Mouse (Mus musculus) hindbrain, postnatal 0 days (tissue): ENCODE results near the gene Prpf31. TPM values are rescaled to one million over a fixed set of nuclear protein-coding genes. Genes with fewer than 3 reads are reported as not detected.
A peak's percentile ranks its signal among the peaks of the same experiment; 100 is the strongest.

Experiments used
- ATAC-seq: fragments of 200-750 bp; cut with Nextera tagmentation; 2 replicates; pipeline ENCODE4 v1.8.0; 2017; ENCODE audit warnings: mild to moderate bottlenecking, moderate TSS enrichment, moderate library complexity
- DNase-seq: peaks from one replicate; pipeline ENCODE4 v3.0.0-alpha.2; 2015; ENCODE audit warnings: low spot score
- H3K27ac ChIP-seq: fragments of 300-500 bp; sonication (generic); 2 replicates; pipeline ENCODE4 v1.5.1; 2014; ENCODE audit warnings: mild to moderate bottlenecking
- H3K27me3 ChIP-seq: fragments of 300-500 bp; sonication (generic); 2 replicates; pipeline ENCODE4 v1.6.1; 2014; ENCODE audit warnings: low read length, mixed read lengths; ENCODE audit not compliant: insufficient read depth
- H3K36me3 ChIP-seq: fragments of 300-500 bp; sonication (generic); 2 replicates; pipeline ENCODE4 v1.6.1; 2014; ENCODE audit warnings: low read length, mixed read lengths; ENCODE audit not compliant: insufficient read depth
- H3K4me1 ChIP-seq: fragments of 300-500 bp; sonication (generic); 2 replicates; pipeline ENCODE4 v1.6.1; 2014; ENCODE audit warnings: antibody characterized with exemption, low read length, mixed read lengths; ENCODE audit not compliant: insufficient read depth
- H3K4me2 ChIP-seq: fragments of 300-500 bp; sonication (generic); 2 replicates; pipeline ENCODE4 v1.6.1; 2014; ENCODE audit warnings: low read depth, mild to moderate bottlenecking, low read length, moderate library complexity, mixed read lengths
- H3K4me3 ChIP-seq: fragments of 300-500 bp; sonication (generic); 2 replicates; pipeline ENCODE4 v1.5.1; 2014; ENCODE audit warnings: low read length
- H3K9ac ChIP-seq: fragments of 300-500 bp; sonication (generic); replicated peaks from 2 replicates; pipeline ENCODE4 v1.6.1; 2014; ENCODE audit warnings: mild to moderate bottlenecking, low read length, moderate library complexity, mixed read lengths
- H3K9me3 ChIP-seq: fragments of 300-500 bp; sonication (generic); 2 replicates; pipeline ENCODE4 v1.6.1; 2016; ENCODE audit warnings: low read length, mixed read lengths
- CTCF ChIP-seq: IDR thresholded peaks from 2 replicates; pipeline ENCODE4 v1.5.1; 2016; ENCODE audit warnings: antibody characterized with exemption, control low read depth, low read depth
- WGBS: fragments of 180-500 bp; shearing (Covaris S2); extraction: QIAGEN DNeasy Blood & Tissue Kit; methylation state at CpG from one replicate; pipeline ENCODE4 v1.1.7; 2014; 5-methylcytosine and 5-hydroxymethylcytosine counted together
- polyA plus RNA-seq: library from polyadenylated mRNA; unstranded; fragments of >200 nt; fragmentation: Nextera tagmentation; extraction: Ambion mirVana; gene quantifications from 2 replicates; pipeline ENCODE4 v1.2.1, GENCODE M21; 2015
- total RNA-seq: library from RNA; depleted of rRNA; stranded (reverse); fragments of >200 nt; gene quantifications from 2 replicates; pipeline ENCODE4 v1.2.3, GENCODE M21; 2014; rRNA removed

Gene Prpf31
- total RNA-seq (48.6 and 50.8 TPM in 2 replicates), polyA plus RNA-seq (77.6 and 78.6 TPM in 2 replicates)

GRCm38 (mm10) chr7:3629543-3630477, at the start of gene Prpf31, which contains the start of gene Tfpt:
Gene Prpf31 (plus strand): TSS chr7:3629985.
Gene Tfpt (minus strand): TSS chr7:3629929.
- H3K4me2 ChIP-seq = peak within 1 kb of the TSS; percentile 98
- H3K4me3 ChIP-seq = peak within 1 kb of the TSS; percentile 54
- H3K9ac ChIP-seq = peak within 1 kb of the TSS; percentile 80
- ATAC-seq (peak; percentile 92), DNase-seq (peak; percentile 98)
- peaks cover 20% of the 10 kb centered on the region for H3K4me1 ChIP-seq
- peak within 1 kb of the TSS; percentile 91 for H3K27ac ChIP-seq
- WGBS = 2% methylated on average over 47 of the region's 47 CpGs
- H3K27me3 ChIP-seq = no peaks in the 10 kb centered on the region
- H3K36me3 ChIP-seq = peaks cover 13% of the 10 kb centered on the region
- no peak for TF ChIP-seq CTCF
- no peaks in the 10 kb centered on the region for H3K9me3 ChIP-seq

- Histone ChIP-seq H3K27me3 (no peaks in the 10 kb centered on the region), H3K9me3 (no peaks in the 10 kb centered on the region), H3K36me3 (no peaks in the 10 kb centered on the region), H3K4me3 (no peak overlapping the region), H3K4me2 (no peak overlapping the region), H3K27ac (no peak overlapping the region), H3K9ac (no peak overlapping the region), H3K4me1 (no peaks in the 10 kb centered on the region)
- no peak for TF ChIP-seq CTCF
- ATAC-seq (no peak), DNase-seq (peak; percentile 6)
- 49% methylated on average over 2 of the region's 2 CpGs for WGBS
These were observed 49.8 kb upstream of the Prpf31 start for GRCm38 (mm10) chr7:3580029-3580428.

- H3K4me3 ChIP-seq = no peak overlapping the region
- 23% methylated on average over 6 of the region's 6 CpGs for whole genome bisulfite sequencing
- DNase-seq = no peak
- TF ChIP-seq CTCF = no peak
- no peaks in the 10 kb centered on the region for H3K9me3 ChIP-seq
- no peaks in the 10 kb centered on the region for H3K4me1 ChIP-seq
- ATAC-seq = no peak
- no peaks in the 10 kb centered on the region for H3K36me3 ChIP-seq
- H3K27me3 ChIP-seq = no peaks in the 10 kb centered on the region
- H3K4me2 ChIP-seq = no peak overlapping the region
- H3K9ac ChIP-seq = no peak overlapping the region
- H3K27ac ChIP-seq = no peak overlapping the region
These were observed 44.0 kb upstream of the Prpf31 start for GRCm38 (mm10) chr7:3585763-3586162.

GRCm38 (mm10) chr7:3586255-3586654, 43.5 kb upstream of the Prpf31 start:
- Histone ChIP-seq H3K4me2 (no peak overlapping the region), H3K27ac (no peak overlapping the region), H3K9ac (no peak overlapping the region), H3K4me1 (no peaks in the 10 kb centered on the region), H3K36me3 (no peaks in the 10 kb centered on the region), H3K27me3 (no peaks in the 10 kb centered on the region), H3K9me3 (no peaks in the 10 kb centered on the region), H3K4me3 (no peak overlapping the region)
- 6% methylated on average over 5 of the region's 5 CpGs for WGBS
- DNase-seq (no peak), ATAC-seq (no peak)
- TF ChIP-seq CTCF = no peak

GRCm38 (mm10) chr7:3587292-3587691, 42.5 kb upstream of the Prpf31 start:
- H3K4me1 ChIP-seq = no peaks in the 10 kb centered on the region
- H3K4me2 ChIP-seq = no peak overlapping the region
- no peak overlapping the region for H3K9ac ChIP-seq
- TF ChIP-seq CTCF = no peak
- no peaks in the 10 kb centered on the region for H3K36me3 ChIP-seq
- DNase-seq (peak; percentile 9), ATAC-seq (no peak)
- 80% methylated on average over 1 of the region's 1 CpGs for WGBS
- H3K9me3 ChIP-seq = no peaks in the 10 kb centered on the region
- no peak overlapping the region for H3K27ac ChIP-seq
- no peak overlapping the region for H3K4me3 ChIP-seq
- H3K27me3 ChIP-seq = no peaks in the 10 kb centered on the region

GRCm38 (mm10) chr7:3590550-3590949, 39.2 kb upstream of the Prpf31 start:
- 78% methylated on average over 3 of the region's 3 CpGs for WGBS
- Histone ChIP-seq H3K9ac (no peak overlapping the region), H3K4me1 (no peaks in the 10 kb centered on the region), H3K36me3 (no peaks in the 10 kb centered on the region), H3K27ac (no peak overlapping the region), H3K4me3 (no peak overlapping the region), H3K27me3 (no peaks in the 10 kb centered on the region), H3K4me2 (no peak overlapping the region), H3K9me3 (no peaks in the 10 kb centered on the region)
- no peak for DNase-seq
- no peak for TF ChIP-seq CTCF
- no peak for ATAC-seq

GRCm38 (mm10) chr7:3591534-3591933, 38.3 kb upstream of the Prpf31 start:
- Histone ChIP-seq H3K4me3 (no peak overlapping the region), H3K4me2 (no peak overlapping the region), H3K27ac (no peak overlapping the region), H3K9me3 (no peaks in the 10 kb centered on the region), H3K36me3 (no peaks in the 10 kb centered on the region), H3K27me3 (no peaks in the 10 kb centered on the region), H3K9ac (no peak overlapping the region), H3K4me1 (no peaks in the 10 kb centered on the region)
- DNase-seq = no peak
- TF ChIP-seq CTCF = no peak
- 73% methylated on average over 1 of the region's 1 CpGs for WGBS
- ATAC-seq = no peak
